Mouse (Mus musculus) intestine, embryonic 14.5 days (tissue): ENCODE results near the gene Efna1. TPM values are rescaled to one million over a fixed set of nuclear protein-coding genes. Genes with fewer than 3 reads are reported as not detected.
A peak's percentile ranks its signal among the peaks of the same experiment; 100 is the strongest.

Experiments
- ATAC-seq: fragments of 200-750 bp; cut with Nextera tagmentation; replicated peaks from 2 replicates; pipeline ENCODE4 v1.8.0; 2017; ENCODE audit warnings: low read depth, moderate number of reproducible peaks, moderate TSS enrichment, moderate library complexity; ENCODE audit not compliant: low FRiP score, low TSS enrichment
- DNase-seq: peaks from one replicate; pipeline ENCODE4 v3.0.0-alpha.2; 2018; ENCODE audit warnings: low spot score
- H3K27ac ChIP-seq: fragments of 300-500 bp; sonication (generic); 2 replicates; pipeline ENCODE4 v1.5.1; 2014; ENCODE audit warnings: low read depth, mild to moderate bottlenecking, control low read depth
- H3K27me3 ChIP-seq: fragments of 300-500 bp; sonication (generic); replicated peaks from 2 replicates; pipeline ENCODE4 v1.6.1; 2014; ENCODE audit warnings: low read length, control low read depth; ENCODE audit not compliant: control insufficient read depth, insufficient read depth
- H3K36me3 ChIP-seq: fragments of 300-500 bp; sonication (generic); 2 replicates; pipeline ENCODE4 v1.6.1; 2014; ENCODE audit warnings: low read length, control low read depth; ENCODE audit not compliant: control insufficient read depth, insufficient read depth
- H3K4me1 ChIP-seq: fragments of 300-500 bp; sonication (generic); replicated peaks from 2 replicates; pipeline ENCODE4 v1.6.1; 2014; ENCODE audit warnings: low read length, control low read depth, mixed read lengths; ENCODE audit not compliant: control insufficient read depth, insufficient read depth
- H3K4me2 ChIP-seq: fragments of 300-500 bp; sonication (generic); 2 replicates; pipeline ENCODE4 v1.6.1; 2014; ENCODE audit warnings: low read length
- H3K4me3 ChIP-seq: fragments of 300-500 bp; sonication (generic); 2 replicates; pipeline ENCODE4 v1.5.1; 2014; ENCODE audit warnings: low read depth, low read length, control low read depth, mixed read lengths
- H3K9ac ChIP-seq: fragments of 300-500 bp; sonication (generic); 2 replicates; pipeline ENCODE4 v1.6.1; 2014; ENCODE audit warnings: mild to moderate bottlenecking, low read length
- H3K9me3 ChIP-seq: fragments of 300-500 bp; sonication (generic); 2 replicates; pipeline ENCODE4 v1.6.1; 2016; ENCODE audit warnings: low read length, control low read depth; ENCODE audit not compliant: control insufficient read depth
- WGBS: fragments of 180-500 bp; shearing (Covaris S2); extraction: QIAGEN DNeasy Blood & Tissue Kit; methylation state at CpG from one replicate; pipeline ENCODE4 v1.1.7; 2014; 5-methylcytosine and 5-hydroxymethylcytosine counted together
- polyA plus RNA-seq: library from polyadenylated mRNA; unstranded; fragments of >200 nt; fragmentation: Nextera tagmentation; extraction: Ambion mirVana; gene quantifications from 2 replicates; pipeline ENCODE4 v1.2.1, GENCODE M21; 2014

Efna1 gene
- 46.2 and 46.6 TPM in 2 replicates for polyA plus RNA-seq

DNA sequence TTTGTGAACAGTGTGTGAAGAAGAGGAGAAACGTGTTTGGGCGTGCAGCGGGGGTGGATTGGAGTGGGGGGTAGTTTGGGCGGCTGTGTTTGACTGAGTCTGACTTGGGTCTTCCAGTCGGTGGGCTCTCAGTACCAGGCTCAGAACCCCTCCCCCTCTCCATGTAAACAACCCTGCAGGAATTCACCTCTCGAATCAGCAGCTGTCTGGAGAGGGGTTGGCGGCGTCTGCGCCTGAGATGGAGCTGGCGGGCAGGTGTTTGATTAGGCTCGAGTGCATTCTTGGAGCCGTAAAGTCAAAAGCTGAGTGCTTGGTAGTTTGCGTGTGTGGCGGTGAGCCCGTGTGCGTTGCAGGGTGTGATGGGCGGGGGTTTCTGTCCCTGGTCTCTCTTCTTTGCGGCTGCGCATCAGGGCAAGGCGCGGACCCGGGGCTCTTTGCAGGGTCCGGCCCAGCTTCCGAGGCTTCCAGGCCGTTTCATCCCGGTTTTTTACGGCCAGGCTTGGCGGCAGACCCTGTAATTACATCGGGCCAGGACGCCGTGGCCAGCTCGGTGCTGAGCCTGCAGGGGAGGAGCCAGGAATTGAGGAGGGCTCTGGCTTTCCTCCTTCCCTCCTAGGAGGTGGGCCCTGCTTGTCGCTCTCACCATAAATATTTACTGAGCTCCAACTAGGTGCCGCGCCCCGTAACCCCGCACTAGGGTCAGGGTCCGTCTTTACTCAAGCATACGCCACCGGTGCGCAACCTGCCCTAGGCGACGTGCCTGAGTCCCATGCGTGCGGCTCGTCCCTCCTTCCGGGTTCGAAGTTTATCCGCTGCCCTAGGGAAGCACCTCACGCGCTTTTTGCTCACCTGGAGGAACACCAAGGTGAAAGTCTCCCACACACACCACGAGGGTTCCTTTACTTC, at the start of gene Efna1:
Efna1 (minus strand) TSS at position 537 of the 906 bp plus-strand sequence.
- DNase-seq (peak; percentile 84), ATAC-seq (peak; percentile 80)
- peak within 1 kb of the TSS; percentile 85 for H3K27ac ChIP-seq
- 1% methylated on average over 52 of the region's 52 CpGs for WGBS
- H3K4me1 ChIP-seq, result peaks cover 44% of the 10 kb centered on the region
- H3K9ac ChIP-seq, result peak within 1 kb of the TSS; percentile 64
- peaks cover 4% of the 10 kb centered on the region; the same call in 1 of the 2 replicates for H3K36me3 ChIP-seq
- H3K4me2 ChIP-seq, result peak within 1 kb of the TSS; percentile 71
- H3K9me3 ChIP-seq, result no peaks in the 10 kb centered on the region
- H3K4me3 ChIP-seq, result peak within 1 kb of the TSS; percentile 61
- H3K27me3 ChIP-seq, result 0 out of 2 replicates have a peak, but pooled peaks cover 4% of the 10 kb centered on the region

DNA sequence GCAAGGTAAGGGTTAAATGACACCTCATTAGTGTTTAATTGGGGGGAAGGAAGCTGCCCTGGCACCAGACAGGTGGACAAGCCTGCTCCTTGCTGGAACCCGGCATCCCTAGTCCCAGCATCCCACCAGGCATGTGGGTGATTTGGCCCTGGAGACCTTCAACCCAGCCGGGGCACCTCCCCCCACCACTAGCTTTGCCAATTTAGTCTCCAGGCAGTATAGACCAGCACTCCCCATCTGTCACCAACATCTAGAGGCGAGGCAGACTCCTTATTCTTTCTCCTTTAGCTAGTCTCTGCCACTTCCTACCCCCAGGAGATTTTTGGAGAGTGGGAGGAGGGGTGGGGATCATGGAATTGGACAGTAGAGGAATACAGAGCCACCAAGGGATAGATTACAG, 49.4 kb upstream of the Efna1 start:
- WGBS, result 74% methylated on average over 3 of the region's 3 CpGs
- Histone ChIP-seq H3K27ac (no peak overlapping the region), H3K9me3 (no peaks in the 10 kb centered on the region), H3K4me3 (no peak overlapping the region), H3K27me3 (no peaks in the 10 kb centered on the region), H3K36me3 (peaks cover 25% of the 10 kb centered on the region), H3K4me2 (no peak overlapping the region), H3K9ac (no peak overlapping the region), H3K4me1 (peaks cover 10% of the 10 kb centered on the region)
- ATAC-seq, result no peak
- no peak for DNase-seq

DNA sequence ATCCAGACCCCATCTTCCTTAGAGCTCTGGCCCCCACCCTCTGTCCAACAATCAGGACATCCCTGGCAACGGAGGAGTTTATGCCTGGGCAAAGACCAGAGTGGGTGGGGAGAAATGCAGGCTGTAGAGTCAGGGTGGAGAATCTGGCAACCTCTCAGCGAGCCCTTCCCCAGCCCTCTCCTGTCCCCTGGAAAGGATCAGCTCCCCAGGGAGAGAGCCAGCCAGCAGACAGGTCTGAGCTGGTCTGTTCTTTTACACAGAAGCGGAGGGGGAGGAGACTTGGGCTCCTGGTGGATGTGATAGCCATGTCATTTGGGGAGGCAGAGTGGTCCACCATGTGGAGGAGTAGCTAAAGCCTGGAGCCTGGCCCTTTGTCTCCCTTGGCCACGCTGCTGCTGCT, 47.7 kb upstream of the Efna1 start:
- Histone ChIP-seq H3K36me3 (peaks cover 9% of the 10 kb centered on the region), H3K9me3 (no peaks in the 10 kb centered on the region), H3K4me2 (no peak overlapping the region), H3K4me1 (peaks cover 10% of the 10 kb centered on the region), H3K4me3 (no peak overlapping the region), H3K27me3 (no peaks in the 10 kb centered on the region), H3K9ac (no peak overlapping the region), H3K27ac (no peak overlapping the region)
- ATAC-seq, result 0 out of 2 replicates have a peak, but pooled peaks have one; percentile 13
- WGBS, result 7% methylated on average over 4 of the region's 4 CpGs
- no peak for DNase-seq

DNA sequence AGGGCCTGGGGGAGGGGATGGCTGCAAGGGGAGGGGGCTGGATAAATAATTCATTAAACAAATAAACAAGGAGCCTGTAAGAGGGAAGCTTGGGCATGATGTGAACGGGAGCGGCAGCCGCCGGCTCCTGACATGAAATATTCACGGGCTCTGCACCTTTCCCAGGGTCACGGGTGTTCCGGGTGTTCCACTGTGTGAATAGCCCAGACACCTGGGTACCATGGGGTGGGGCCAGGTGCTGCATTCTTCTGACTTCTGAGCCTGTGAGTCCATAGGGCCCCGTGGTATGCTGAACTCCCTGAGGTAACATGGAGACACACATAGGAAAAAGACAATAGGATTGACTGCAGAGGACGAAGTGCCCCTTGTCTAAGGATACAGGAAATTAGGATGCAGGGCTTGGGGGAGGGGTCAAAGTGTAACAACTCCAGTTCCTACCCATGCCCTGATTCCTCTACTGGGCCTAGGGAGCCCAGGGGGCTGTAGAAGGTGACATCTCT, 46.5 kb upstream of the Efna1 start:
- Histone ChIP-seq H3K27ac (no peak overlapping the region), H3K9ac (no peak overlapping the region), H3K36me3 (no peaks in the 10 kb centered on the region), H3K27me3 (no peaks in the 10 kb centered on the region), H3K9me3 (no peaks in the 10 kb centered on the region), H3K4me3 (no peak overlapping the region), H3K4me1 (peaks cover 10% of the 10 kb centered on the region), H3K4me2 (no peak overlapping the region)
- WGBS, result 30% methylated on average over 9 of the region's 9 CpGs
- DNase-seq, result no peak
- ATAC-seq, result no peak

DNA sequence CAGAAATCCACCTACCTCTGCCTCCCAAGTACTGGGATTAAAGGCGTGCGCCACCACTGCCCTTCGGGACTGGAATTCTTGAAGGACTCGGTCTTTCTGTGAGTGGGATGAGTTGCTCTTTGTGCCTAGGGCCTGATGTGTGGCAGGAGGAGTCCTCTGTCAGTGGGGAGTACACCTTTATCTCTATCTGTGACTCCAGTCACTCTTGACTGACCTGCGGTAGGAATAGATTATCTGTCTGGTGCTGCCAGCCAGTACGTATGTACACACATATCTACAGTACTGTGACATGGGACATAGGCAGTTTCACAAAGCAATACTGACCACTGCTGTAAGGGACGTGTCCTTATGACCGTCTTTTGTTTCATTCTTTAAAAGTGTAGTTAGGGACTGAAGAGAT, 44.9 kb upstream of the Efna1 start:
- Histone ChIP-seq H3K4me3 (no peak overlapping the region), H3K4me2 (no peak overlapping the region), H3K4me1 (peaks cover 18% of the 10 kb centered on the region), H3K9ac (no peak overlapping the region), H3K36me3 (no peaks in the 10 kb centered on the region), H3K27ac (no peak overlapping the region), H3K27me3 (peaks cover 5% of the 10 kb centered on the region; the same call in 1 of the 2 replicates), H3K9me3 (no peaks in the 10 kb centered on the region)
- 94% methylated on average over 8 of the region's 8 CpGs for WGBS
- DNase-seq, result no peak
- no peak for ATAC-seq

- H3K9ac ChIP-seq, result peak within 1 kb of the TSS; percentile 48
- H3K27ac ChIP-seq, result no peak within 1 kb of the TSS
- H3K27me3 ChIP-seq, result peaks cover 32% of the 10 kb centered on the region
- ATAC-seq (peak; percentile 30; the same call in 1 of the 2 replicates), DNase-seq (peak; percentile 88)
- H3K36me3 ChIP-seq, result no peaks in the 10 kb centered on the region
- peak within 1 kb of the TSS; percentile 49 for H3K4me3 ChIP-seq
- WGBS, result under 1% methylated on average over 53 of the region's 53 CpGs
- H3K9me3 ChIP-seq, result no peaks in the 10 kb centered on the region
- peaks cover 29% of the 10 kb centered on the region for H3K4me1 ChIP-seq
- H3K4me2 ChIP-seq, result peak within 1 kb of the TSS; percentile 65
Observed at GRCm38 (mm10) chr3:89322514-89323165, 41.7 kb upstream of the Efna1 start, which contains the start of gene Efna3. Gene Efna3, minus strand, starts transcription at chr3:89322965.

DNA sequence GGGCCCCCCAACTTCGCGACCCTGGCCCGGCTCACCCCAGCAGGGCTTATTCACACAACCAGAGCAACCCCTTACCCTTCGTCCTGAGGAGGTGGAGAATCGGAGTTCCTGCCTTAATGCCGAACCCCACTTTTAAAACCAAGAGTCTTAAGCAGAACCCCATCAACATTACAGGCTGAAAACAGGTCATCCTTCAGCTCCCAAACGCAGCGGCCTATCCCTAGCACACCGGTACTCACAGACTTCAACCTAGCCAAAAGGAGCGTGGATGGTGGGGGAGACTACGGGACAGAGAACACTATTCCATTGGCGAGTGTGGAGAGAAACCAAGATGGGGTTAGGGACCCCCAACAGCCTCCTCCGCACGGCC, 41.2 kb upstream of the Efna1 start:
- ATAC-seq (no peak), DNase-seq (peak; percentile 78)
- Histone ChIP-seq H3K27me3 (peaks cover 32% of the 10 kb centered on the region), H3K36me3 (no peaks in the 10 kb centered on the region), H3K9me3 (no peaks in the 10 kb centered on the region), H3K27ac (no peak overlapping the region), H3K4me1 (peaks cover 33% of the 10 kb centered on the region), H3K4me3 (peak overlapping the region; percentile 49), H3K4me2 (peak overlapping the region; percentile 65), H3K9ac (peak overlapping the region; percentile 48)
- WGBS, result 1% methylated on average over 12 of the region's 14 CpGs
